Mouse (Mus musculus) retina, postnatal 1 day (tissue): ENCODE measurements around the gene Padi1.
A peak's percentile ranks its signal among the peaks of the same experiment; 100 is the strongest.

Source experiments
- DNase-seq: peaks from one replicate; pipeline ENCODE4 v3.0.0-alpha.2; 2012

Gene Padi1

DNA sequence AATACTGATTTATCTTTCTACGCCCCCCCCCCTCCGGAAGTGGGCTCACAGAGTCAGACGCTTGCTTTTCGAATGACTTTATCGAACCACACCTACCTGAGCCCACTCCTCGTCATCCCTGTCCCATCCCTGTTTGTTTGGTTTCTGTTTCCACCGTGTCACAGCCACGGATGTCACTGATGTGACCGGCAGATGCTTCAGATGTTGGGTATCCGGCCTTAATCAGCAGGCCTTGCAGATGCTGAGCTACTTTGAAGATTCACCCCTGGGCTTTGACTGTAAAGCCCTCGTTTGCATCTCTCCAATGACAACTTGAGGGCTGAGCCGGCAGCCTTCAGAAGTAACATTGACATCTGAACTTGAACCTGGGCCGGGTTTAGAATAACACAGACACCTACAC, 69.0 kb downstream of the Padi1 start:
- no peak for DNase-seq

DNA sequence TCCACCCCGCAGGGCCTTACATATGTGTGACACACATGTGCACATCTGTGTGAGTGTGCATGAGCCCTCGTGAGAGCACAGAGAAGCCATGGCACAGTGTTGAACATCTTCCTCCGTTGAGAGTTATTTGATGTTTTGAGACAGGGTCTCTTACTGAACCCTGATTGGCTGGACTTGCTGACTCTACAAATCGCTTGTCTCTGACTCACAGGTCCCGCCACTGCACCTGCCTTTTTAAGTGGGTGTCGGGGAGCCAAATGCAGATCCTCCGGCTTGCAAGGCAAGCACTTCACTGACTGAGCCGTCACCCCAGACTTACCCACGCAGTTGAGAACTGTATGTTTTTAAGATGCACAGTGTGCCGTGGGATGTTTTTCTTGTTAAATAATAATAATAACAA, 69.7 kb downstream of the Padi1 start:
- DNase-seq = no peak

DNA sequence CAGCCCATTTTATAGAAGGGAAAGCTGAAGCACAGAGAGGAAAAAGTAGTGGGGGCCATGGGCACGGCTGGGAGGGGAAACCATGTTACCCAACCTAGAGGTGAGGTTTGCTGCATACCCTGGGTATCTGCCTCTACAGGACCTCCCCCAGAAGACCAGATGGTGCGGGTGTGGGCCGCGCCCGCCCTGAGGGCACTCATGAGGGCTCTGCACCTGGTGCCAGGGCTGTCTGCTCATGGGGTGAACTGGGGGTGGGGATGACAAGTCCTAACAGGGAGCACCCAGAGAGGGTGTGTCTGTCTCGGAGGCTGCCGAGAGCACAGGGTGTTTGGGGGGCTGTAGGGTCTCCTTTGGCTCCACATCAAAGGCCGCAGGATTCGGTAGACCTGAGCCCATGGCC, 70.7 kb downstream of the Padi1 start:
- DNase-seq = no peak

DNA sequence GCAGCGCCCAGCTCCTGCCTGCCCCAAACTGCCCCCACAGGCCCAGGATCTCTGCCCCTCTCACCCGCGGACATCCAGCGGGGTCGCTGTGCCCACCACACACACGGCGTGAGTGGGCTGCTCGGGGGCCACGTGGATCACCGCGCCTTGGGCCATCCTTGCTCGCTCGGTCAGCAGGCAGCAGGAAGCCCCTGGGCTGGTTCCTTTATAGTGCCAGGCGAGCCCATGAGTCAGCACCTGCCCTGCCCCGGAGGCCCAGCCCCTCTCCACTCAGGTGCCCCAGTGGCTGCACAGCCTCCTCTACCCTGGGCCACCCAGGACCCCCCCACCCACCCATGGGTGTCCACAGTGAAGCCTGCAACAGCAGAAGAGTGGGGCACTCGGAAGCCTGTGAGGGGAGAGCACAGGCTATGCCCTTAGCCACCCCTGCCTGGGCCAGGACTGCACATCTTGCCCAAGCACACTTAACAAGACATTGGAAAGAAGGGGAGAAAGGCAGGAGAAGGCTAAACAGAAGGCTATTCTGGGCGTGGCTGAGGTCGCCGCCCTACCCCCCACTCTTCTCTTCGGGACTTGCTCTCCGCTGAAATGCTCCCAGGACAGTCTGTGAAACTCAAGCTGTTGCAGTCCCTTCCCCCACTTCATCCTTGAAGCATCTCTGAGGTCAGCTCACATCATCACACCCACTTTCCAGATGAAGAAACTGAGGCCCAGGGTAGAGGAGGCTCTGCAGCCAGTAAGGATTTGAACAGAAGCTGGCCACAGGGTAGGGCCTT, 71.4 kb downstream of the Padi1 start, which contains the start of gene Padi4:
Gene Padi4, minus strand, starts transcription at position 212 of the 776 bp plus-strand sequence.
- DNase-seq = no peak

DNA sequence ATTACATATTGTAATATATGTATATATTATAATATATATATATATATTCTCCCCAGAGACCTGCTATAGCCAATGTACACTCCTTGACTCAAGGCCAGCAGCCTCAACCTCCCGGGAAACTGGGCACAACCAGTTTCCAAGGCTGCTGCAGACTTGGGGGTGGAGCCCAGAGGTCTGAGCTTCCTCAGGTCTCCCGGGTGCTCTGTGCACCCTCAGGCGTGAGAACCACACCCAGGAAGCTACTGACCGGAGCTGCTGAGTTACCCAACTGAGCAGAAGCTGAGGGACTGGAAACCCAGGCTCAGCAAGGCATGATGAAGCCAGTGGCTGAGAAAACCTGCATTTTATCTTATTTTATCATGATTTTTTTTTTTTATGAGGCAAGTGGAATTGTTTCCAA, 74.5 kb downstream of the Padi1 start:
- DNase-seq = no peak

DNA sequence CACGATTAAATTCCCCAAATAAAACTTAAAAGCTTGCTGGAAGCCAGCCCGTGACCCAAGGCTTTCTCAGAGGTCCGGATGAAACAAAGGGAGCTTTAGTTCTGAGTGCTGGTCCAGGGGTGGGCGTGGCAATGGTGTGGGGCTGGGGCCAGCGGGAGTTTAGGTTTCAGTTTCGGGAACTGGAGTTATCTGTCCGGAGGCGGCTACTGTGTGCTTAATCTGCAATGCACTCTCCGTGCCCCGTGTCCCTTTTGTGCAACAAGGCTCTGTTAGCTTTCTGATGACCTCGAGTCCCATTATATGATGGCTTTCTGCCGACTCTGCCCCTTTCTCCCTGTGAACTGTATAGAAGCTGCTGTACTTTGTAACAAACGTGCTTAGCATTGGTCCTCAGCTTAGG, 75.1 kb downstream of the Padi1 start:
- DNase-seq = peak; percentile 31

DNA sequence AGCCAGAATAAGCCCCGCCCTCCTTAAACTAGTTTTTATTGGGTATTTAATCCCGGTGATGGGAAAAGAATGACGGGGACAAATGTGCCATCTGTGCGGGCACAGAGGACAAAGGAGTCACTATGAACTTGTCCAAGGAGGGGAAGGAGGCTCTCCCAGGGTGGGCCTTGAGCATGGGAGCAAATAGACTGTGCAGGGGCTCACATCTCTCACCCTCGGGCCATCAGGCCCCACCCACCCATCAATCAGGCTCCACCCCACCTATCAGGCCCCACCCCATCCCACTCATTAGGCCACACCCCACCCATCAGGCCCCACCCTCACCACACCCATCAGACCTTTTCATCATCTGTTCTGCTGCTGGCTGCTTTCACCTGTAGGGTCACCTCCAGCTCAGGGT, 76.6 kb downstream of the Padi1 start:
- DNase-seq = no peak

DNA sequence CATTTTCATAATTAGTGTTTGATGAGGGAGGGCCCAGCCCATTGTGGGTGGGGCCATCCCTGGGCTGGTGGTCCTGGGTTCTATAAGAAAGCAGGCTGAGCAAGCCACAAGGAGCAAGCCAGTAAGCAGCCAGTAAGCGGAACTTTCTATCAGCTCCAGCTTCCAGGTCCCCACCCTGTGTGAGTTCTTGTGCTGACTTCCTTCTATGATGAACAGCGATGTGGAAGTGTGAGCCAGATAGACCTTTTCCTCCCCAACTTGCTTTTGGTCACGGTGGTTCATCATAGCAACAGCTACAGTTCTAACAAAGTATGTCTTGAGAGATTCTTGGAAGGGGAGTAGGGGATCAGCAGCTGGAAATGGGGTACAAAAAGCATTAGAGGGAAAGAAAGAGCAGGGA, 79.6 kb downstream of the Padi1 start:
- no peak for DNase-seq

DNA sequence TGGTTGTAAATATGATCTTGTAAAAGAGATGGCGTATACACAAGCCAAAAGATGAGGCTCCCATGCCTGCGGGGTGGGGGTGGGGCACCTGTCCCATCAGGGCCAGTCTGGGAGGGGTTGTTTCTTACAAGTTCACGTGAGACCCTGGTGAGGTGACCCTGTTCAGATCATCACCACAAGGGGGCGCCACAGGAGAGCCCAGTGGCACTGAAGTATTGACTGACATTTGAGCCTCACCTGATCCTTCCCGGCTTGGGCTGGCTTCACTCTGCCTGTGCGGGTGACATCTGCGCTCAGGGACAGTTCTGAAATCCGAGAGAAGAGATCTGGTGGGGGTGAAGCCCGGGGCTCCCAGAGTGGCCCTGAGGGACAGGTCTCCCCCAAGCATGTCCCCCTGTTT, 82.4 kb downstream of the Padi1 start:
- DNase-seq = peak; percentile 64
